Mouse (Mus musculus) kidney, embryonic 16.5 days (tissue): Measurements from ENCODE around the gene Igsf9. TPM values are rescaled to one million over a fixed set of nuclear protein-coding genes. Genes with fewer than 3 reads are reported as not detected.

Experiments used
- ATAC-seq: fragments of 200-750 bp; cut with Nextera tagmentation; 2 replicates; pipeline ENCODE4 v1.8.0; 2017; ENCODE audit warnings: moderate TSS enrichment; ENCODE audit not compliant: low FRiP score, low TSS enrichment
- H3K27ac ChIP-seq: fragments of 300-500 bp; sonication (generic); 2 replicates; pipeline ENCODE4 v1.5.1; 2014; ENCODE audit warnings: low read length
- H3K27me3 ChIP-seq: fragments of 300-500 bp; sonication (generic); 2 replicates; pipeline ENCODE4 v1.6.1; 2014; ENCODE audit warnings: low read length, control low read depth, mixed read lengths; ENCODE audit not compliant: insufficient read depth
- H3K36me3 ChIP-seq: fragments of 300-500 bp; sonication (generic); 2 replicates; pipeline ENCODE4 v1.6.1; 2014; ENCODE audit warnings: low read length, control low read depth, mixed read lengths; ENCODE audit not compliant: insufficient read depth
- H3K4me1 ChIP-seq: fragments of 300-500 bp; sonication (generic); 2 replicates; pipeline ENCODE4 v1.6.1; 2014; ENCODE audit warnings: low read length, control low read depth, mixed read lengths; ENCODE audit not compliant: insufficient read depth
- H3K4me2 ChIP-seq: fragments of 300-500 bp; sonication (generic); replicated peaks from 2 replicates; pipeline ENCODE4 v1.6.1; 2014; ENCODE audit warnings: low read depth, low read length
- H3K4me3 ChIP-seq: fragments of 300-500 bp; sonication (generic); 2 replicates; pipeline ENCODE4 v1.5.1; 2014; ENCODE audit warnings: mild to moderate bottlenecking, low read length
- H3K9ac ChIP-seq: fragments of 300-500 bp; sonication (generic); replicated peaks from 2 replicates; pipeline ENCODE4 v1.6.1; 2014; ENCODE audit warnings: low read length
- H3K9me3 ChIP-seq: fragments of 300-500 bp; sonication (generic); 2 replicates; pipeline ENCODE4 v1.6.1; 2016; ENCODE audit warnings: low read length, control low read depth
- WGBS: fragments of 180-500 bp; shearing (Covaris S2); extraction: QIAGEN DNeasy Blood & Tissue Kit; methylation state at CpG from one replicate; pipeline ENCODE4 v1.1.7; 2014; 5-methylcytosine and 5-hydroxymethylcytosine counted together
- polyA plus RNA-seq: library from polyadenylated mRNA; unstranded; fragments of >200 nt; fragmentation: Nextera tagmentation; extraction: Ambion mirVana; gene quantifications from 2 replicates; pipeline ENCODE4 v1.2.1, GENCODE M21; 2015

Gene Igsf9
- polyA plus RNA-seq, 1 experiment from 2014 or later, result 45.7 TPM

DNA sequence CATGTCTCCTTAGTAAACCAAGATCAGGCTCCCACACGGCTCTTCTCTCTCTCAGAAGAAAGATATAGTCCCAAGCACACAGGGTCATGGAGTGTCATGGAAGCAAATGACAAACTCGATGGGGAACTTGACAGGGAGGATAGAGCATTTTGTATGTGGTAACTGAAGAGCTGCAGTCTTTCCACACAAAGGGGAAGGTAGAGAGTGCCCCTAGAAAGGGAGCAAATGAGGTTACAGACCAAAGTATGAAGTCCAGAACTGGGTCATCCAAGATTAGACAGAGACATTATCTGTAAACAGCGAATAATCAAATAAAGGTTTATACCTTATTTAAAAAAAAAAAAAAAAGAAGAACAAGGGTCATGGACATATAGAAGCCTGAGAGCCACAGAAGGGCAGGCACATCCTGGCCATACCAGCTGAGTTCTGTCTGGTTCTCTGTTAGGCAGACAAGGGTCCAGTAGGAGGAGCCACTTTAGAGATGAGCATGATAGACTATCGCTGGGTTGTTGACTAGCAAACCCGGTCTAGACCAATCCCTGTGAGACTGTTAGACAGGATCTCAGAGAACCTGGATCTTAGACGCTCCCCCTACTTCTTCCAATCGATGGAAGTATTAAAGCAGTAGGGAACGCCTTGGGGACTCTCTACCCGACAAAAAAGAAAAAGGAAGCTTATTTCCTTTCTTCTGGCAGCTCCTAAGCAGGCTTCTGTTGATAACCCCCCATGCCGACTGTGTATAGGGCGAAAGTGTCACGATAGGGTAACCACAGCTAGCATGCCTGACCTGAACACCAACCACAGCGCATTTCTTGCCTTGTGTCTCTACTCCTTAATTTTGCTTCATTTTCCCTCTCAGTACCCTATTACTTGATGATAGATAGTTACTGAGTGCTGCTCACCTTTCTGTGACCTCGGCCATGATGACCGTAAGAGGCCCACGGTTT is 17.9 kb upstream of the Igsf9 start:
- H3K4me3 ChIP-seq, result no peak overlapping the region
- 78% methylated on average over 16 of the region's 16 CpGs for WGBS
- H3K4me2 ChIP-seq, result no peak overlapping the region
- no peaks in the 10 kb centered on the region for H3K9me3 ChIP-seq
- H3K27ac ChIP-seq, result no peak overlapping the region
- H3K9ac ChIP-seq, result no peak overlapping the region
- no peaks in the 10 kb centered on the region for H3K4me1 ChIP-seq
- H3K36me3 ChIP-seq, result no peaks in the 10 kb centered on the region
- no peaks in the 10 kb centered on the region for H3K27me3 ChIP-seq
- no peak for ATAC-seq

DNA sequence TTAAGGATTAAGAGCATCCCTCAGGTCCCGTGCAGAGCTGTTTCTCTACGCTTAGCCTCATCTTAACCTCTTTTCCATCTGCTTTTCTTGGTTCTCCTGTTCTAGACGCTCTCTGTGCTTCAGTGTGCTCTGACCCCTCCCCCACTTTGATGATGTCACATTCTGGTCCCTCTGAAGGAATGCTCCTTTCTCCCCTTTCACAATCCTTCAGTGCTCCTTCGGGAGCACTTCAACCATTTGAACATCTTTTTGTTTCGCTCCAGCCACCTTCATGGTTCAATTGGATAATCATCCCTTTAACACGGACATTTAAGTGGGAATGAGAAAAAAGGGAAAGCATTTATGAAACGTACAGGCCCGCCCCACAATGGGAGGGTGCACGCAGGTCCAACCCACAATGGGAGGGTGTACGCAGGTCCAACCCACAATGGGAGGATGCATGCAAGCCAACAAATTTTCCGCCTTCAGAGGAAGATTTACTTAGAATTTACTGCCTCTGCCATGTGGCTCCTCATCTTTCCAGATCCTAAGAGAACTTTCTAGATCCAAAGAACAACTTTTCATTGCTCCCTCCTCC is 13.2 kb upstream of the Igsf9 start:
- ATAC-seq, result no peak
- no peaks in the 10 kb centered on the region for H3K36me3 ChIP-seq
- H3K9me3 ChIP-seq, result no peaks in the 10 kb centered on the region; the same call in 1 of the 2 replicates
- H3K9ac ChIP-seq, result no peak overlapping the region
- no peak overlapping the region for H3K27ac ChIP-seq
- peaks cover 9% of the 10 kb centered on the region; the same call in 1 of the 2 replicates for H3K4me1 ChIP-seq
- H3K4me2 ChIP-seq, result no peak overlapping the region
- H3K4me3 ChIP-seq, result no peak overlapping the region
- WGBS, result 84% methylated on average over 11 of the region's 11 CpGs
- H3K27me3 ChIP-seq, result no peaks in the 10 kb centered on the region

DNA sequence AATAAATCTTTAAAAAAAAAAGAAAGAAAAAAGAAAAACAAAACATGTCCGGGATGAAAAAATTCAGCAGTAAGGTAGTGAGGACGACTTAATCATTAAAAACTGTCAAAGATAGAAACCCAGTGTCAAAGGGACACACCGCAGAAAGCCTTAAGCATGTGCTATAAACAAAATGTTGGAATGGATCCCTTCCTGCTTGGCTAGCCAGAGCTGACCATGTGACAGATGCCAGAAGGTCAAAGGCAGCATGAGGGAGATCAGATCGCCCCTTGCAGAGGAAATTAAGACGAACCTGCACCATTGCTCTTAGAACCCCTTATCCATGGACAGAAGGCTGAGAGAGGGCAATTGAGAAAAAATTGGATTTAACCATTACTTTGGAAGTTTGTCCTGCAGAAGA is 12.2 kb upstream of the Igsf9 start:
- Histone ChIP-seq H3K27ac (no peak overlapping the region), H3K4me1 (peaks cover 9% of the 10 kb centered on the region; the same call in 1 of the 2 replicates), H3K4me2 (no peak overlapping the region), H3K9me3 (no peaks in the 10 kb centered on the region; the same call in 1 of the 2 replicates), H3K4me3 (no peak overlapping the region), H3K27me3 (no peaks in the 10 kb centered on the region), H3K9ac (no peak overlapping the region), H3K36me3 (no peaks in the 10 kb centered on the region)
- peak; percentile 57; the same call in 1 of the 2 replicates for ATAC-seq
- 32% methylated on average over 5 of the region's 5 CpGs for WGBS

DNA sequence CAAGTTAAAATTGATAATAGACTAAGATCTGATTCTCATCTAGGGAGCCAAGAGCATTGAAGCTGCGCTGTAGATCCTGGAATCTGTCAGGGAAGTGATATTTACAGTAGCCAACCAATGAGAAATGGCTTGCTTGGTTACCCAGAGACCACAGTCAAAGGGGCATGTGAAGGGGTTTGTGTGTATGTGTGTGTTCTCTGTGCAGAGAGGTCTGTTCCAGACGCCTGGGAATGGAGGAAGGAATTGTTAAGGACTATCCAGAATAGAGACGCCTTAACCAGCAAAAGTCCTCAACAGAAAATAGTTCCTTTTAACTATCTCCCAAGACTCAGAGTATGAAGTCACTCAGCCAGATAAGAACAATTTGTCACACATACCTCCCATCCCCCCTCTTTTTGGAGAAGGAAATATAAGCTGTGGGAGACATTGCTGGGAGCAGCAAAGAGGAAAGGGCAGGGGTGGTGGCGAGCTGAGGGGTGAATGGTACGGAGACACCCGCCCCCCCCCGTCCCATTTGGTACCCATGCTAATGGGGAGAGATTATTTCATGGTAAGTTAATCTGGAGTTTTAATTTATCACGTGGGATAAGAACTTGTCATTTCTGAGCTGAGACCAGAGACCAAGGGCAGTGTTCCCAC is 11.7 kb upstream of the Igsf9 start:
- no peaks in the 10 kb centered on the region for H3K36me3 ChIP-seq
- WGBS, result 45% methylated on average over 8 of the region's 8 CpGs
- H3K9ac ChIP-seq, result no peak overlapping the region
- no peaks in the 10 kb centered on the region for H3K27me3 ChIP-seq
- H3K9me3 ChIP-seq, result no peaks in the 10 kb centered on the region; the same call in 1 of the 2 replicates
- H3K4me3 ChIP-seq, result no peak overlapping the region
- H3K4me2 ChIP-seq, result no peak overlapping the region
- no peak overlapping the region for H3K27ac ChIP-seq
- peak; percentile 42; the same call in 1 of the 2 replicates for ATAC-seq
- H3K4me1 ChIP-seq, result peaks cover 9% of the 10 kb centered on the region; the same call in 1 of the 2 replicates

DNA sequence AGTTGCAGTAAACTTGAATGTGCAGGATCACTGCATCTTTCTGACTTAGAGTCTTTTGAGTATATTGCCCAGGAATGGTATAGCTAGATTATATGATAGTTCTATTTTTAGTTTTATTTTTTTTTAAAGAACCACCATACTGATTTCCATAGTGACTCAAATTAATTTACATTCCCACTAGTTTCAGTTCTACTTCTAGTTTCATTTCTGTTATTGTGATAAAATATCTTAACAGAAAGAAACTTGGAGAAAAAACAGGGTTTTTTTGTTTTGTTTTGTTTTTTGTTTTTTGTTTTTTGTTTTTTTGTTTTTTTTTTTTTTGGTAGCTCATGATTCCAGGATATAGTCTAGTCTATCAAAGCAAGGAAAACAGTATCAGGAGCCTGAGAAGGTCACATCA is 8.7 kb upstream of the Igsf9 start:
- no peak overlapping the region for H3K4me3 ChIP-seq
- ATAC-seq, result no peak
- no peak overlapping the region for H3K9ac ChIP-seq
- no peaks in the 10 kb centered on the region for H3K27me3 ChIP-seq
- peaks cover 11% of the 10 kb centered on the region; the same call in 1 of the 2 replicates for H3K4me1 ChIP-seq
- no peaks in the 10 kb centered on the region for H3K36me3 ChIP-seq
- H3K4me2 ChIP-seq, result no peak overlapping the region
- no peaks in the 10 kb centered on the region; the same call in 1 of the 2 replicates for H3K9me3 ChIP-seq
- no peak overlapping the region for H3K27ac ChIP-seq

DNA sequence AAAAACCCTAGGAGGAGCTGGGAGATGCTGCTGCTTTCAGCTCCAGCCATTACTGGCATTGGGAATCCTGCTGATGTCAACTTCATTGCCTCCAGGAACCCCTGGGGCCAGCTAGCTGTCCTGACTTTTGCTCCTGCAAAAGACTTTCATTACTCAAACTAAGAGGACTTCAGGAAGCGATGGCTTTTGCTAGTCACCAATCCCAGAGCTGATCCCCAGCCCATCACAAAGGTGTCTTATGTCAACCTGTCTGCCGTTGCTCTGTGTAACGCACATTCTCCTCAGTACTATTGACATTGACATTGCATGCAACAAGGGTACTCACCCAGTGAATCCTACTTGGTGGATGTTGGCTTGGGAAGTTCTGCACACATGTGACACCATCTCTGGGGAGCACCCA is 7.4 kb upstream of the Igsf9 start:
- Histone ChIP-seq H3K27ac (no peak overlapping the region), H3K4me3 (no peak overlapping the region), H3K4me1 (peaks cover 11% of the 10 kb centered on the region; the same call in 1 of the 2 replicates), H3K36me3 (no peaks in the 10 kb centered on the region), H3K9me3 (no peaks in the 10 kb centered on the region; the same call in 1 of the 2 replicates), H3K4me2 (no peak overlapping the region), H3K9ac (no peak overlapping the region), H3K27me3 (no peaks in the 10 kb centered on the region)
- 82% methylated on average over 3 of the region's 3 CpGs for WGBS
- no peak for ATAC-seq

DNA sequence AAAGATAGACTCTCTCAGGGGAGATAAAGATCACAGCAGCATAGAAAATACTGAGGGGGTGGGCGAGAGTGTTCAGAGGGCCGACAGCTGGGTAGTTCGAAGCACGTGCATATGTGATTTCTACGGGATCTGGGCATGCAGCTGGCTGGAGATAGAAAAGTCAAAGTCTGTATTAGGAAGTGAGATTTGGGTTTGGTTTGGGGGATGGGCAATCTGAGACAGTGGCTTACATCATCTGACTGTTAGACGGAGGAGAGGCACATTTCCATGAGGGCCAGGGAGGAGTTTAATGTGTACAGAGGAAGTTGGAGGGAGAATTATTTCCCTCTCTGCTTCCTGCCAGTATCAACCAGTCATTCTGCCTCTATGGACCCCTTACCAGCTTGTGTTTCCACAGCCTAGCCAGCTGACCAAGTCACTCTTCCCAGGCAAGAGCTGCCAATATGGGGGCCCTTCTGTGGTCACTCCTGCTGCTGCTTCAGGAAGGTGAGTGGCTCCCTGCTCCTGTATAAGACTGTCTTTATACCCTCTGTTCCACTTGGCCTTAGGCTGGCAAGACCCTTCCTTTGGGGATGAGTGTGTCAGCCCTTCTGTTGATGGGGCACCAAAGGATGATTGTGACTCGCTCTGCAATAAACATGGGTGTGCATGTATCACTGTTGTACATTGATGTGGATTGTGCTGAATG is 6.4 kb upstream of the Igsf9 start, which contains the start of gene Slamf9:
Gene Slamf9, plus strand, starts transcription at position 305 of the 688 bp plus-strand sequence.
- H3K4me2 ChIP-seq, result no peak within 1 kb of the TSS
- no peak within 1 kb of the TSS for H3K4me3 ChIP-seq
- no peak within 1 kb of the TSS for H3K9ac ChIP-seq
- 50% methylated on average over 7 of the region's 7 CpGs for WGBS
- H3K9me3 ChIP-seq, result no peaks in the 10 kb centered on the region; the same call in 1 of the 2 replicates
- no peaks in the 10 kb centered on the region for H3K36me3 ChIP-seq
- ATAC-seq, result no peak
- H3K27me3 ChIP-seq, result no peaks in the 10 kb centered on the region
- no peak within 1 kb of the TSS for H3K27ac ChIP-seq
- H3K4me1 ChIP-seq, result 0 out of 2 replicates have a peak, but pooled peaks cover 2% of the 10 kb centered on the region

DNA sequence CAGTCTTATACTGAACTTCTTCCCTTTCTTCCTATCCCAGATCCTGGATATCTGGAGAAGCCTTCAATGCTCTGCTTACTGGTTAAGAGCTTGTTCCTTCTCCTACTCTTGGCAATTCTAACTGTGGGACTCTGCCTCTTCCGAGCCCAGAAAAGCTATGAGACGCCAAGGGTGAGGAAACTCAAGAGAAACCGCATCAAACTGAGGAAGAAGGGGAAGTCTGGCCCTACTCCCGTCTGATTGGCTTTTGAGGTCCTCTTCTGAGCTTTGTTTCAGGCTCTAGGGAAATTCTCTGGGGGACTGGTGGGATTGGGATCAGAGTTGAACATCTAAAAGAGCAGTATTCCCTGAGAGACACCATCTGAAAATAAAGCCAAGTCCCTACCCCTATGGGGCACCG is 3.6 kb upstream of the Igsf9 start:
- ATAC-seq, result no peak
- no peaks in the 10 kb centered on the region for H3K27me3 ChIP-seq
- 84% methylated on average over 5 of the region's 5 CpGs for WGBS

DNA sequence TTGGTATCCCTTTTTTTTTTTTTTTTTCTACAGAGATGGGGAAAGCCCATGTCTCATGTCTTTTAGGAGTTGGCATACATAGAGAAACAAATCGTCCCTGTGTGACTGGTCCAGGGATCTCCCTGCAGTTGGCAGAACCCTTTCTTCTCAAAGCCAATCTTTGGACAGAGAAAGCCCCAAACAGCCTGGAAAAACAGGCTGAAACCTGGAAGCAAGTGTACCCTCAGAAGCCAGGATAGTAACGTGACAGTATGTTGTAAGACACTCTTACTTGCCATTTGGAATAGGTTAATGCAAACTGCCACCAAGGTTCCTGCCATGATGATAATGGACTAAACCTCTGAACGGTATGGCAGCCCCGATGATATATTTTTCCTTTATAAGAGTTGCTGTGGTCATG is 1.2 kb upstream of the Igsf9 start:
- H3K9ac ChIP-seq, result no peak overlapping the region
- 93% methylated on average over 4 of the region's 4 CpGs for WGBS
- ATAC-seq, result no peak

More for the DNA sequence above, 3.6 kb upstream of the Igsf9 start:
- Histone ChIP-seq H3K27ac (no peak overlapping the region), H3K4me1 (peaks cover 11% of the 10 kb centered on the region), H3K36me3 (no peaks in the 10 kb centered on the region), H3K4me3 (no peak overlapping the region), H3K9ac (no peak overlapping the region), H3K4me2 (no peak overlapping the region), H3K9me3 (no peaks in the 10 kb centered on the region; the same call in 1 of the 2 replicates)

More for the DNA sequence above, 1.2 kb upstream of the Igsf9 start:
- no peak overlapping the region for H3K27ac ChIP-seq
- H3K4me1 ChIP-seq, result peaks cover 28% of the 10 kb centered on the region
- no peaks in the 10 kb centered on the region for H3K9me3 ChIP-seq
- no peaks in the 10 kb centered on the region for H3K36me3 ChIP-seq
- H3K4me2 ChIP-seq, result no peak overlapping the region
- H3K4me3 ChIP-seq, result no peak overlapping the region
- H3K27me3 ChIP-seq, result no peaks in the 10 kb centered on the region
